Mouse (Mus musculus) MEL (cell line): ENCODE measurements around the gene H2-Ke6.
"Not testable (repeated sequence)": the region's sequence is repeated elsewhere in the genome, so short reads cannot be mapped to it uniquely, and the experiment has no call there.

Source experiments
- CTCF ChIP-seq, 3 experiments: IDR thresholded peaks in 2 of 3; conservative IDR thresholded peaks in 1 of 3; 2 replicates each; pipeline ENCODE4 v1.5.1; 2011 to 2012; ENCODE audit warnings: low read length in 3 of 3, low read depth in 2 of 3, mild to moderate bottlenecking in 2 of 3, improper control_type of control experiment in 1 of 3, inconsistent platforms in 1 of 3, mixed read lengths in 1 of 3, moderate library complexity in 1 of 3; ENCODE audit not compliant: control insufficient read depth in 1 of 3, insufficient read depth in 1 of 3, poor library complexity in 1 of 3, severe bottlenecking in 1 of 3
- E2F4 ChIP-seq: IDR thresholded peaks from 2 replicates; pipeline ENCODE4 v1.6.1; 2011; ENCODE audit warnings: low read depth, low read length, improper control_type of control experiment, borderline replicate concordance
- EP300 ChIP-seq, 2 experiments: IDR thresholded peaks; 2 replicates each; pipeline ENCODE4 v1.6.1; 2011; ENCODE audit warnings: improper control_type of control experiment in 2 of 2, low read length in 2 of 2, low read depth in 1 of 2, mild to moderate bottlenecking in 1 of 2
- MAFK ChIP-seq: IDR thresholded peaks from 2 replicates; pipeline ENCODE4 v1.6.1; 2011; ENCODE audit warnings: low read depth, mild to moderate bottlenecking, low read length, improper control_type of control experiment, borderline replicate concordance
- MAZ ChIP-seq: IDR thresholded peaks from 2 replicates; pipeline ENCODE4 v1.6.1; 2012; ENCODE audit warnings: low read depth, mild to moderate bottlenecking, inconsistent platforms, low read length, improper control_type of control experiment
- MEF2A ChIP-seq: IDR thresholded peaks from 2 replicates; pipeline ENCODE4 v1.6.1; 2014; ENCODE audit warnings: low read depth, mild to moderate bottlenecking, inconsistent platforms, low read length, improper control_type of control experiment; ENCODE audit not compliant: poor library complexity, insufficient replicate concordance, severe bottlenecking; ENCODE audit errors: extremely low read depth
- NELFE ChIP-seq: IDR thresholded peaks from 2 replicates; pipeline ENCODE4 v1.6.1; 2011; ENCODE audit warnings: low read depth, low read length, improper control_type of control experiment
- POLR2A ChIP-seq, 2 experiments: IDR thresholded peaks; 2 replicates each; pipeline ENCODE4 v1.6.1; 2011 to 2012; ENCODE audit warnings: low read length in 2 of 2, mild to moderate bottlenecking in 2 of 2, control low read depth in 1 of 2, improper control_type of control experiment in 1 of 2, low read depth in 1 of 2, moderate library complexity in 1 of 2; ENCODE audit not compliant: control insufficient read depth in 1 of 2, insufficient read depth in 1 of 2, poor library complexity in 1 of 2
- SMC3 ChIP-seq: IDR thresholded peaks from 2 replicates; pipeline ENCODE4 v1.6.1; 2011; ENCODE audit warnings: low read depth, low read length, improper control_type of control experiment
- TBP ChIP-seq: IDR thresholded peaks from 2 replicates; pipeline ENCODE4 v1.8.0; 2011; ENCODE audit warnings: low read depth, low read length, improper control_type of control experiment
- TCF12 ChIP-seq: IDR thresholded peaks from 2 replicates; pipeline ENCODE4 v1.6.1; 2014; ENCODE audit warnings: low read depth, mild to moderate bottlenecking, inconsistent platforms, low read length, improper control_type of control experiment, moderate library complexity
- USF1 ChIP-seq: IDR thresholded peaks from 2 replicates; pipeline ENCODE4 v1.6.1; 2014; ENCODE audit warnings: low read depth, mild to moderate bottlenecking, inconsistent platforms, low read length, improper control_type of control experiment, moderate library complexity
- ZNF384 ChIP-seq: IDR thresholded peaks from 2 replicates; pipeline ENCODE4 v1.6.1; 2012; ENCODE audit warnings: low read depth, mild to moderate bottlenecking, inconsistent platforms, low read length, improper control_type of control experiment

GRCm38 (mm10) chr17:33997025-33997424 is 30.8 kb downstream of the H2-Ke6 start:
- TF ChIP-seq MAFK; CTCF (IDR thresholded peaks at IDR 0.05 in 2 of 3, conservative IDR thresholded peaks at IDR 0.05 in 1 of 3; ENCODE audit: control insufficient read depth in 1 of 3, insufficient read depth in 1 of 3, low read depth in 2 of 3, low read length in 3 of 3, poor library complexity in 1 of 3, severe bottlenecking in 1 of 3); POLR2A (IDR thresholded peaks at IDR 0.05; ENCODE audit: control insufficient read depth in 1 of 2, insufficient read depth in 1 of 2, low read depth in 1 of 2, low read length in 2 of 2, poor library complexity in 1 of 2); E2F4; USF1; SMC3; MEF2A; TCF12; ZNF384; EP300 (IDR thresholded peaks at IDR 0.05; ENCODE audit: low read depth in 1 of 2, low read length in 2 of 2); MAZ; NELFE; TBP: not testable (repeated sequence)
